Mouse (Mus musculus) embryonic fibroblast, embryonic 13.5 days (primary cell): ENCODE results near the gene Hmga2. TPM values are rescaled to one million over a fixed set of nuclear protein-coding genes. Genes with fewer than 3 reads are reported as not detected.
A peak's percentile ranks its signal among the peaks of the same experiment; 100 is the strongest.

ENCODE experiments used
- H3K27ac ChIP-seq: 2 replicates; pipeline ENCODE4 v1.5.1; 2012; ENCODE audit warnings: low read length, control low read depth, inconsistent platforms; ENCODE audit not compliant: insufficient read depth
- H3K4me1 ChIP-seq: 2 replicates; pipeline ENCODE4 v1.6.1; 2011; ENCODE audit warnings: low read length; ENCODE audit not compliant: control insufficient read depth, insufficient read depth
- H3K4me3 ChIP-seq: 2 replicates; pipeline ENCODE4 v1.5.1; 2011; ENCODE audit warnings: mild to moderate bottlenecking, control low read depth, low read length; ENCODE audit not compliant: insufficient read depth
- CTCF ChIP-seq: IDR thresholded peaks from 2 replicates; pipeline ENCODE4 v1.5.1; 2011; ENCODE audit warnings: mild to moderate bottlenecking, control low read depth, low read length, moderate library complexity, borderline replicate concordance; ENCODE audit not compliant: insufficient read depth
- POLR2A ChIP-seq: IDR thresholded peaks from 2 replicates; pipeline ENCODE4 v1.6.1; 2011; ENCODE audit warnings: low read depth, mild to moderate bottlenecking, control low read depth, low read length, moderate library complexity
- polyA plus RNA-seq: library from polyadenylated mRNA; stranded (reverse); fragments of >200 nt; gene quantifications from 2 replicates; pipeline ENCODE4 v1.2.4, GENCODE M21; 2011; ENCODE audit warnings: low read depth; ENCODE audit not compliant: missing spikeins, insufficient read length

The Hmga2 gene
- polyA plus RNA-seq, 1 experiment = 195 TPM

DNA sequence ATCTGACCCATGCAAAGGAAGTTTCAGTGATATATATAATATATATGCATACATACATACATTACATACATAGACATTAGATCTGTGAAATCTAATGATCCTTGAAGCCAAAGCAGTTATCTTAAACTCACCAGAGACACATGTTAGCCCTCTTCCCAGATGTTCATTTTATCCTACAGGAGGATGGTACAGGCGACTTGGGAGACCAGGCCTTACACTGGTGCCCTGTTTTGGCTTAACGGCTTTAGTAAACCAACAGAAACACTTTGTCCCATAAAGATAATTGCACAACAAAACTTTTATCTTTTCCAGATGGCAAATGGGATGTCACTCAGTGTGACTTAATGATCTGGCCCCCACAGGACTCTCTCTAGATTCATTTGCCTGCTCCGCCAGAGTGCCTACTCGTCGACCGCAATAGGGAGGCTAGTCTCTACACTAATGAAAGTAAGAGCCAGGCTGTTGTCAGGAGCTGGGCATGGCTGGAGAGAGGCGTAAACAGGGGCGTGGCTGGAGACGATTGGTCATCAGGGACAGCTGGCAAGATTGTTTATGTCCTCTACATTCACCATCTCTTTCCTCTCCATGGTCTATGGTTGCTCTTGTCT is 31.7 kb downstream of the Hmga2 start:
- Histone ChIP-seq H3K4me1 (peaks cover 17% of the 10 kb centered on the region; the same call in 1 of the 2 replicates), H3K4me3 (no peak overlapping the region), H3K27ac (no peak overlapping the region)
- TF ChIP-seq POLR2A = no peak
- TF ChIP-seq CTCF = no peak

- H3K27ac ChIP-seq = no peak overlapping the region
- TF ChIP-seq POLR2A (no peak), CTCF (no peak)
- H3K4me3 ChIP-seq = no peak overlapping the region
- H3K4me1 ChIP-seq = peaks cover 11% of the 10 kb centered on the region; the same call in 1 of the 2 replicates
These were observed 32.4 kb downstream of the Hmga2 start for GRCm38 (mm10) chr10:120443757-120444311.

- TF ChIP-seq CTCF (no peak), POLR2A (no peak)
- H3K4me1 ChIP-seq = peaks cover 18% of the 10 kb centered on the region
These were observed 35.0 kb downstream of the Hmga2 start for GRCm38 (mm10) chr10:120441254-120441653.

DNA sequence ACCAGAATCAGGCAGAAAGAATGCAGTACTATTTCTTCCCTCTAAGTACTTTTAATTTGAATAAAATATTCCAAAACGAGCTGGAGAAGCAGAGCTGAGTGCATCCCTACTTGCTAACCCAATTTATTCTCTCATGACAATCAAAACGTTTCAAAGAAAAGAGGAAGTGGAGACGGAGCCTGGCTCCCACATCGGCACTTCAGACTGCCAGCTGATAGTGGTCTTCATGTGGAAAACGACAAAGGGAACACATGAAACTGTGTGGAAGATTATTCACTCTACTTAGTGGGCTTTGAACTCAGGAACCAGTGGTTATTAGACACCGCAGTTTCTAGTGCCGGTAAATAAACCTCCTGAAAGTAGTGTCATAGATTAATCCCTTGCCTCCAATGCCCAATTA is 41.8 kb downstream of the Hmga2 start:
- Histone ChIP-seq H3K4me1 (peaks cover 30% of the 10 kb centered on the region), H3K4me3 (no peak overlapping the region), H3K27ac (peak overlapping the region; percentile 45; the same call in 1 of the 2 replicates)
- TF ChIP-seq CTCF (no peak), POLR2A (no peak)

More at GRCm38 (mm10) chr10:120441254-120441653, 35.0 kb downstream of the Hmga2 start:
- H3K27ac ChIP-seq = peak overlapping the region; percentile 29
- H3K4me3 ChIP-seq = no peak overlapping the region

- Histone ChIP-seq H3K4me1 (peaks cover 37% of the 10 kb centered on the region), H3K4me3 (no peak overlapping the region), H3K27ac (peak overlapping the region; percentile 63)
- TF ChIP-seq POLR2A (no peak), CTCF (no peak)
These were observed 42.8 kb downstream of the Hmga2 start for GRCm38 (mm10) chr10:120433463-120433815.

- no peak overlapping the region for H3K4me3 ChIP-seq
- H3K27ac ChIP-seq = peak overlapping the region; percentile 63
- peaks cover 36% of the 10 kb centered on the region for H3K4me1 ChIP-seq
- no peak for TF ChIP-seq CTCF
- TF ChIP-seq POLR2A = no peak
These were observed 43.4 kb downstream of the Hmga2 start for GRCm38 (mm10) chr10:120432731-120433462.

DNA sequence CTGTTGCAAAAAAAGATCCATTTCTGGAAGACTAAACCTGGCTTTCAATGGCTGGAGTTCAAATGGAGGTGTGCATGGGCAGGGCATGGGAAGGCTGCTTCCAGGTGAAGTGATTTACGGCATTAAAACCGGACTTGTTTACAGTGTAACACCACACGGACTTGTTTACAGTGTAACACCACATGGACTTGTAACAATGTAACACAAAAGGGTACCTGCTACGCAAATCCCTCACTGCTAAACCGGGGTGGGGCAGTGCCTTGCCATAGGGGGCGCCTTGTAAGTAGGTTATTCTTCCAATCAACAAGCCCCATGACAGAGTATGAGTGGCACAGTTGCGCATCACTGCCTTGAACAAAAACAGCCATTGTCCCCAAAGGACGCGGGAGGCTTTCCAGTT is 44.2 kb downstream of the Hmga2 start:
- H3K4me3 ChIP-seq = no peak overlapping the region
- TF ChIP-seq POLR2A = no peak
- TF ChIP-seq CTCF = no peak
- H3K4me1 ChIP-seq = peaks cover 31% of the 10 kb centered on the region
- peak overlapping the region; percentile 28; the same call in 1 of the 2 replicates for H3K27ac ChIP-seq

GRCm38 (mm10) chr10:120431435-120431834 is 44.8 kb downstream of the Hmga2 start:
- Histone ChIP-seq H3K4me3 (no peak overlapping the region), H3K4me1 (peaks cover 32% of the 10 kb centered on the region), H3K27ac (peak overlapping the region; percentile 49)
- TF ChIP-seq CTCF = peak; percentile 35; the same call in 1 of the 2 replicates
- TF ChIP-seq POLR2A = no peak

DNA sequence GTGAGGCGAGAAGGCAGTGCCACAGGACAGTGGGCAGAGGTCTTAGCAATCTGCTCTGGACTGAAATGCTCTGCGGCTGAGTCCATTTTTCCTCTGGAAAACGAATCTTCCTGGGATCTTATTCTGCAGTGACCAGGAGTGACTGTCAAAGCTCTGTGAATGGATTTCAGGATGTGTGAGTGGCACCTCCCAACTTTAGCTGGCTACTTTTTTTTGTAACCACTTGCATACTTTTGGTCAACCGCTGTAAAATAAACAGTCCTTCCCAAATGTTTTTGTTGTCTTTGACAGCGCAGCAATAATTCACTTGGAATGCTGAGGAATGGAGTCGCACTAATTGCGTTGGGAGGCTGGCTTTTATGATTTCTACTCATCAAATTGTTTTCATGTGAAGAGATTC is 45.8 kb downstream of the Hmga2 start:
- Histone ChIP-seq H3K4me1 (peaks cover 36% of the 10 kb centered on the region), H3K27ac (peak overlapping the region; percentile 81)
- no peak for TF ChIP-seq POLR2A
- no peak for TF ChIP-seq CTCF

GRCm38 (mm10) chr10:120429758-120430259 is 46.5 kb downstream of the Hmga2 start:
- TF ChIP-seq CTCF (no peak), POLR2A (no peak)

More for the DNA sequence above, 45.8 kb downstream of the Hmga2 start:
- no peak overlapping the region for H3K4me3 ChIP-seq

More at GRCm38 (mm10) chr10:120429758-120430259, 46.5 kb downstream of the Hmga2 start:
- Histone ChIP-seq H3K4me1 (peaks cover 35% of the 10 kb centered on the region), H3K4me3 (no peak overlapping the region), H3K27ac (peak overlapping the region; percentile 81)
